Mouse (Mus musculus) liver, embryonic 18 days (tissue): Measurements from ENCODE around the gene Zfp719. TPM values are rescaled to one million over a fixed set of nuclear protein-coding genes. Genes with fewer than 3 reads are reported as not detected.

ENCODE experiments used
- polyA plus RNA-seq: library from polyadenylated mRNA; depleted of rRNA; stranded (reverse); fragments of >200 nt; gene quantifications from 2 replicates; pipeline ENCODE4 v1.2.3, GENCODE M21; 2012; rRNA removed

Zfp719 gene
- 1.0 and 1.1 TPM in 2 replicates for polyA plus RNA-seq

DNA sequence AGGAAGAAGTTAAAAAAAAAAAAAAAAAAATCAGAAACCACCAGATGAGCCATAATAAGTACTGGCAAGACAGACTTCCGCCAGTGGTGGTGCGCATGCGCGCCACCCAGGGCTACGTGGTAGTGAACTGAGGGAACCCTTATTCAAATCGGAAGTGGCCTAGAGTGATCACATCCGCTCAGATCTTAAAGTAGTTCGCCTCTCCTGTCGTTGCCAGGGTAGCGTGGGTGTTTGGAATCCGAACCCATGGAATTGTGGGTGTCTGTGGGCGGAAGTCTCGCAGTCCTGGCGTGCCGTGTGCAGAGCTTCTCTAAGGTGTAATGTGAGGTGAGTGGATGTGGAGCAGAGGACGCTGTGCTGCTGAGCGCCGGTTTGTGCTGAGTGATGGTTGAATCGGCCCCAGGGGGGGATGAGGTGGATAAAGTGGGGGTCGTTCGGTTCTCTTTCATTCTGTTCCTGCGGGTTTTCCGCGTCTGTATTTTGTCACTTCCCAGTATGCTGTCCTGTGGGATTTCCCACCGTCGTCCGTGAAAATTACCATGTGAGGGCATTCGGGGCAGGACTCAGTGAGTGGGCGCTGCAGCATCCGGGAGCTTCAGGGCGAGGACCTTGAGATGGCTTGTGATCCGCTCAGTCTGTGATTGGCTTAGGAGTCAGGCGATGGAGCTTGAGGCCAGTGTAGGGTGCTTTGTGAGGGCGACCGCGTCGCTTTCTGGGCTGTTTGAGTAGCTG is at the start of gene Zfp719:
Gene Zfp719, plus strand, starts transcription at position 171 of the 732 bp plus-strand sequence.

DNA sequence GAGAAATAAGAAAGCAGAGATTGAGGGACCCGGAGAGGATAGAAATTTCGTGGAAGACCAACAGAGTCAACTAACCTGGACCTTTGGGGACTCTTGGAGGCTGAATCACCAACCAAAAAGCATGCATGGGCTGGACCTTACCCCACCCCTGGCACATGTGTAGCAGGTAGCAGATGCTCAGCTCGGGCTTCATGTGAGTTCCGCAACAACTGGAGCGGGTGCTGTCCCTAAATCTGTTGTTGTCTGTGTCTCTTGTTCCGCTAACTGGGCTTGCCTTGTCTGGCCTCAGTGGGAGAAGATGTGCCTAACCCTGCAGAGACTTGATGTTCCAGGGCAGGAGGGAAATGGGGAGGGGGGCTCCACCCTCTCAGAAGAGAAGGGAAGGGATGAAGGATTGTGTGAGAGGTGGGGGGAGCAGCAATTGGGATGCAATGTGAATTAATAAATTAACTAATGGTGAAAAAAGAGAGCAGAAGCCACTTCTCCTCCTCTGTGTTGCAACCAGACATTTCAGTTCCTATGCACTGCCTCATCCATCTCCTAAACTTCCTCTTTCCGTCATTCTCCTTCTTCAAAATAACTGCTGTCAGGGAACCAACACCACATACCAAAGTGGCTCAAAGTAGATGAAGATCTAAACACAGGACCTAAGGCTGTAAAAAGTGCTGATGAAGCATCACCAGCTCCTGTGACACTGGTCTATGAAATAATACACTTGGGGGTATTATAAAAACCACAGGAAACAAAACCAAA is 35.0 kb upstream of the Zfp719 start, which contains the start of gene Cd33:
Gene Cd33, minus strand, starts transcription at position 204 of the 753 bp plus-strand sequence.

DNA sequence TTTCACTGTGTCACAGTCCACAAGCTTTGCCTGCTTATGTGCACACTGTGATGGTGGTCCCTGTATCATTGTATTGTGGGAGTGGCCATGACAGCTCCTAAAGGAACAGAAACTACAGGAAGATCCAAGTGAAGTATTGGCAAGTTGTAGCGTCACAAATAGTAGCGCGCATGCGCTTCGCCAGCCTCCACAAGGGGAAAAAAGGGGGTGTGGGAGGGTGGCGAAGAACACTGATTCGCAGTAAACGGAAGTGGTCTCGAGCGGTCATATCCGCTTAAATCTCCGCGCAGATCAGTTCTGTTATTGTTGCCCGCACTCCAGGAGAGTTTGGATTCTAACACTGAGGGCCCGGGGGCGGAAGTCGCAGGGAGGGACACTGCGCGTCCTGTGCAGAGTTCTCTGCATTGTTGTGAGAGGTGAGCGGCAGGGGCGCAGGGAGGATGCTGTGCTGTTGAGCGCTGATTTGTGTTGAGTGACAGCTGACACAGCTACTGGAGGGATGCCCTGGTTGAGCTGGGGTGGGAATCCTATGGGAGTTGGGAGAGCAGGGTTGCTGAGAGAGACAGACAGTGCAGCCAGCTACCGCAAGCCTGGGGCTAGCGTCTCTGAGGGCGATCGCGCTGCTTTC is 17.3 kb upstream of the Zfp719 start, which contains the start of gene Zfp658:
Gene Zfp658, plus strand, starts transcription at position 251 of the 628 bp plus-strand sequence.

DNA sequence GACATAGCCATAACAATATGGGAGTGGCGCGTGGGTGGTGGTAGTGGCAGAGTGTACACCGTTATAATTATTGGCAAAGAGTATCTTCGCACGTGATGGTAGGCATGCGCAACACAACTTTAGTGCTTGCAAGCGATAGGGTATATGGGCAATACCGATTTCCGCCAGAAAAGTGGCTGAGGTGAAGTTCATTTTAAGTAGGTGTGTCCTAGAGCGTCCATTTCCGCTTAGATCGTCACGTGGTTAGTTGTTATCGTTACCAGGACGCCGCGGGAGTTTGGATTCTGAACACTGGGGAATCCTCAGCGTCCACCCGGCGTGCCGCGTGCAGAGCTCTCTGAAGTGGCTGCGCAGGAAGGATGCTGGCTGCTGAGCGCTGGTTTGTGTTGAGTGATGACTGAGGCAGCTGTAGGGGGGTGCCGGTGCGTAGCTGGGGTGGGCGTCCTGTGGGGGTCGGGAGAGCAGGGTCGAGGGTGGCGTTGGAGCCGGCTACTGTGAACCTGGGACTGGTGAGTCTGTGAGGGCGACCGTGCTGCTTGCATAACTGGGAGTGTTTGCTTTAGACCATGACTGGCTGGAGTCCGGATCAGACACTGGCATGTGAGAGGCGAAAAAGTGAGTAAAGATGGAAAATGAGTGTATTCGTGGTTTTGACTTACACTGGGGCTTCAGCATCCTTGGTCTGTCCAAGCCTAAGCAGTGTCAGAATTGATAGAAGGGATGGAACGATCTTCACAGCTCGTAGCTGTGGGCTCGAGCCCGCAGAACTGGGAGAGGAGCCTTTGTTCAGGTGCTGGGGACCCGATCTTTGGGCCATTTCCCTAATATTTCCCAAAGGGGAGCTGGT is 27.7 kb downstream of the Zfp719 start, which contains the start of gene Zfp819:
Gene Zfp819, plus strand, starts transcription at position 274 of the 847 bp plus-strand sequence.

DNA sequence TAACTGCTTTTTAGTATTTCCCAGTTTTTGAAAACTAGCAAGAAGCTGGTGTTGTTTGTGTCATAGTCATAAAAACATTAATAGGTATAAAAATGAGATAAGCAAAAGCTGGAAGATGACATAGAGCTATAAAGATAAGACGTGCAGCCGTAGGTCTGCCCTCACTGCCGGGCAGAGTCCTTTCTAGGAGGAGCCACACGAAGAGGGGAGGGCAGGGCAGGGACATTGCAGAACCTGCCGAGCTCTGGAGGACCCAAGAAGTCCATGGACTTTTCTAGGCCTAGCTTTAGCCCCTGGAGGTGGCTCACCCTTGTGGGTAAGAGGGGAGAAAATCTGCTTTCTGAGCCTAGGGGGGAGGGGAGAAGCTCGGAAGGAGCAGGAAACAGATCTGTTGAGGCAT is 55.1 kb downstream of the Zfp719 start, which contains the start of gene Ceacam18:
Gene Ceacam18, plus strand, starts transcription at position 208 of the 400 bp plus-strand sequence.

Other genes starting within 250 kb of the Zfp719 start
- gene Siglecf, start 228.3 kb upstream of the Zfp719 start, polyA plus RNA-seq = 1.7 and 1.8 TPM in 2 replicates
- 5.8 and 6.3 TPM in 2 replicates for gene Siglecg, start 171.4 kb upstream of the Zfp719 start, polyA plus RNA-seq
- 0.06 and 0.07 TPM in 2 replicates for gene Lim2, start 151.9 kb upstream of the Zfp719 start, polyA plus RNA-seq
- 6.7 and 6.9 TPM in 2 replicates for gene Nkg7, start 142.5 kb upstream of the Zfp719 start, polyA plus RNA-seq
- gene Cldnd2, start 138.8 kb upstream of the Zfp719 start, polyA plus RNA-seq = 0.56 and 1.4 TPM in 2 replicates
- gene Etfb, start 135.5 kb upstream of the Zfp719 start, polyA plus RNA-seq = 327 and 343 TPM in 2 replicates
- 0.08 and 0.30 TPM in 2 replicates for gene Gm45233, start 135.5 kb upstream of the Zfp719 start, polyA plus RNA-seq
- 0.81 and 0.91 TPM in 2 replicates for gene Vsig10l, start 116.5 kb upstream of the Zfp719 start, polyA plus RNA-seq
- gene Iglon5, start 89.5 kb upstream of the Zfp719 start, polyA plus RNA-seq = 0.01 and 0.03 TPM in 2 replicates
- gene 4931406B18Rik, start 73.7 kb upstream of the Zfp719 start, polyA plus RNA-seq = not detected in 2 replicates
- gene Cd33, start 35.2 kb upstream of the Zfp719 start, polyA plus RNA-seq = 9.2 and 11.9 TPM in 2 replicates
- 0.45 and 0.46 TPM in 2 replicates for gene Zfp658, start 17.4 kb upstream of the Zfp719 start, polyA plus RNA-seq
- 0.02 TPM in 1 of 2 replicates, not detected in the other for gene Zfp819, start 27.6 kb downstream of the Zfp719 start, polyA plus RNA-seq
- gene Ceacam18, start 55.1 kb downstream of the Zfp719 start, polyA plus RNA-seq = 0.02 TPM in 1 of 2 replicates, not detected in the other
- 5.9 and 8.5 TPM in 2 replicates for gene Siglece, start 80.6 kb downstream of the Zfp719 start, polyA plus RNA-seq
- gene Ctu1, start 92.4 kb downstream of the Zfp719 start, polyA plus RNA-seq = 2.6 and 2.8 TPM in 2 replicates
- gene Klk14, start 110.8 kb downstream of the Zfp719 start, polyA plus RNA-seq = 0.02 TPM in 1 of 2 replicates, not detected in the other
- not detected in 2 replicates for gene Klk13, start 133.0 kb downstream of the Zfp719 start, polyA plus RNA-seq
- not detected in 2 replicates for gene Klk12, start 189.3 kb downstream of the Zfp719 start, polyA plus RNA-seq
- not detected in 2 replicates for gene Klk11, start 195.0 kb downstream of the Zfp719 start, polyA plus RNA-seq
- 0.02 and 0.07 TPM in 2 replicates for gene Klk10, start 201.4 kb downstream of the Zfp719 start, polyA plus RNA-seq
- not detected in 2 replicates for gene Klk9, start 212.3 kb downstream of the Zfp719 start, polyA plus RNA-seq
- gene Klk8, start 218.0 kb downstream of the Zfp719 start, polyA plus RNA-seq = 3.3 and 3.8 TPM in 2 replicates
- not detected in 2 replicates for gene Klk7, start 231.7 kb downstream of the Zfp719 start, polyA plus RNA-seq
- not detected in 2 replicates for gene Klk6, start 244.9 kb downstream of the Zfp719 start, polyA plus RNA-seq